Mouse (Mus musculus) G1E (cell line): ENCODE results near the gene Fign.

Experiments used
- CTCF ChIP-seq: IDR thresholded peaks from 2 replicates; pipeline ENCODE4 v1.5.1; 2012; ENCODE audit warnings: low read depth, low read length, inconsistent platforms, mixed read lengths
- GATA1 ChIP-seq: IDR thresholded peaks from 2 replicates; pipeline ENCODE4 v1.6.1; 2012; ENCODE audit warnings: borderline replicate concordance, low read length, inconsistent platforms, mixed read lengths
- GATA2 ChIP-seq: IDR thresholded peaks from 2 replicates; pipeline ENCODE4 v1.6.1; 2012; ENCODE audit warnings: low read depth, low read length, inconsistent platforms, borderline replicate concordance
- POLR2AphosphoS5 ChIP-seq: IDR thresholded peaks from 2 replicates; pipeline ENCODE4 v1.6.1; 2012; ENCODE audit warnings: low read depth, low read length, inconsistent platforms; ENCODE audit not compliant: insufficient replicate concordance
- TAL1 ChIP-seq: conservative IDR thresholded peaks from 2 replicates; pipeline ENCODE4 v1.6.1; 2012; ENCODE audit warnings: low read depth, low read length, inconsistent platforms, mixed read lengths

DNA sequence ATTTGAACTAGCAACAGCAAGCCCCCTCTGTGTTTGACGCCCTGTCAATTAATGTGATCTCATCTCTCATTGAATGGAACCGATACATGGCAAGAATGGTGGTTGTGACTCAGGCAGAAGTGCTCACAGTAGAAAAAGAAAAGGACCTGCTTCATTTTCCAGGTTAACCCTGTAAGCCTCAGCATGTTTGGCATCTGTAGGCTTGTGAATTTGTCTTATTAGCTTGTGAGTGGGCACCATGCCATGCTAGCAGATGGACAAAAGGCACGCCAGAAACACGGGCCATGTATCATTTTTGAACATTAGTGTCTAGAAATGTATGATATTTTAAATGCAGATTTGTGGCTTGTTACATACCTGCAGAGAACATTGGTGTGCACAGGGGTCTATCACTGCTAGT, 12.0 kb upstream of the Fign start:
- TF ChIP-seq CTCF (no peak), GATA1 (no peak), TAL1 (no peak), GATA2 (no peak), POLR2AphosphoS5 (no peak)
